ENCODE assay signal across 9 mouse cellular contexts in the genomic region with DNA sequence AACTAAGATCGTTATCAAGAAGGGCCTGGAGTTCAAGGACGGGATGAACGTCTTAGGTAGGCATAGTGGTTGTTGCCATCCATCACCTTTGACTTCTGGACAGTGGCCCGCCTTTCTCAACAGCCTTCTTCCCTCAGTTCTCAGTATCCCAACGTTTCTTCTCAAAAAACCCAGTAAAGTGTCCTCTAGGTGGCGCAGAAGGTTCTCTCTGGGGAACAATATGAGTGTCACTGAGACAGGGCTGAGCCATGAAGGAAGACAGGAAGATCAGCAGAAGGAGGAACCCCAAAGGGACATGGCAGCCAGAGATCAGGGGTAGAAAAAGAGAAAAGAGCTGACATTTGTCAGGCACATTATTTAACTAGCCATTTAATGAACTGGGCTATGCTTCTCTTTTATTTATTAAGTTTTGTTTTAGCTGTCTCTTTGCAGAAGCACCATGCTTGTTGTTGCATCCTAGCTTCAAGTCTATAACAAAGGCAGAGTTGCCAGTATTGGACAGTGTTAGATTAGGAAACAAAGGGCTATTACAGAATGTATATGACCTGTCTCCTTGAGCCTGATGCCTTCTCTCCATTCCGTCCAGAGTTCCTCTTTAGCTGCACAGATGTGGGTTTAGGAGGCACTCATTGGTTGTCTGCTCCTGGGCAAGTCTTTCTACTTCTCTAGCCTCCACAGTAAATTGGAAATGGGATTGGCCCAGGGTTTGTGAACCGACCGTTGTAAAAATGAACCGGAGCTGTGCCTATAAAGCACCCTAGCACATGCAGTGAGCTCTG.
A peak's percentile ranks its signal among the peaks of the same experiment; 100 is the strongest.
DNase-seq lines count a peak whose midpoint lies in the region; ATAC-seq and TF ChIP-seq lines count a peak whose summit lies in the region.
"Had no signal": no experiment of that assay in that cellular context is flagged by ENCODE, and none has a peak within 500 bp of the region (broad histone marks: within the 10 kb centered on the region; RNA-seq: fewer than 3 reads in every experiment).

No protein-coding gene starts in this region.

- H3K4me1 ChIP-seq in heart, adult 2 months (ENCODE audit: control insufficient read depth, insufficient read depth, low read length), result peaks cover 8% of the 10 kb centered on the region
- peaks cover 16% of the 10 kb centered on the region for H3K4me1 ChIP-seq in heart, embryonic 11.5 days (ENCODE audit: control insufficient read depth, insufficient read depth, low read length)
- H3K4me1 ChIP-seq in ES-Bruce4 (ENCODE audit: control insufficient read depth, insufficient read depth, low read length), result no peaks in the 10 kb centered on the region
- peaks cover 7% of the 10 kb centered on the region for H3K4me1 ChIP-seq in liver, adult 2 months (ENCODE audit: control insufficient read depth, insufficient read depth, low read length)
- H3K4me1 ChIP-seq in thymus, adult 2 months (replicated peaks; ENCODE audit: control insufficient read depth, insufficient read depth, low read length), result no peaks in the 10 kb centered on the region

- DNase-seq in heart, adult 2 months, result peak; percentile 32 to 40
- peak; percentile 78 for DNase-seq in c-Kit-positive CD71-negative TER-119-negative erythroid progenitor cells, embryonic 14.5 days (ENCODE audit: low read depth)
- DNase-seq in liver, adult 2 months (ENCODE audit: extremely low read depth, low read depth, low spot score), result peak; percentile 70
- DNase-seq in natural killer cell, adult 2 months (ENCODE audit: low spot score in 2 of 2), result peak; percentile 12 to 61
- DNase-seq in thymus, adult 2 months, result peak; percentile 78

- 67% methylated on average over 10 of the region's 10 CpGs for WGBS in heart, adult 2 months
- 51% methylated on average over 10 of the region's 10 CpGs for WGBS in heart, embryonic 11.5 days (ENCODE audit: insufficient replicate concordance)
- 46% methylated on average over 10 of the region's 10 CpGs for WGBS in liver, adult 2 months
- WGBS in thymus, adult 2 months, result 49% methylated on average over 10 of the region's 10 CpGs

- H3K4me2 ChIP-seq in heart, embryonic 11.5 days, result no peak overlapping the region
- H3K4me2 ChIP-seq: limb, embryonic 15.5 days had no signal

- no peak for TF ChIP-seq EP300 in heart, adult 2 months (IDR thresholded peaks at IDR 0.05; ENCODE audit: insufficient read depth, low read depth, low read length)
- no peak for TF ChIP-seq EP300 in ES-Bruce4 (IDR thresholded peaks at IDR 0.05; ENCODE audit: insufficient read depth, low read depth, low read length)

- TF ChIP-seq CTCF in heart, adult 2 months (IDR thresholded peaks at IDR 0.05), result peak; percentile 78
- TF ChIP-seq CTCF in ES-Bruce4 (IDR thresholded peaks at IDR 0.05; ENCODE audit: low read depth, low read length), result peak; percentile 13
- peak; percentile 43; the same call in 1 of the 2 replicates for TF ChIP-seq CTCF in liver, adult 2 months (IDR thresholded peaks at IDR 0.05; ENCODE audit: low read depth, low read length)
- TF ChIP-seq CTCF in thymus, adult 2 months (IDR thresholded peaks at IDR 0.05; ENCODE audit: borderline replicate concordance, control insufficient read depth, extremely low read depth, insufficient read depth, low read length, poor library complexity), result no peak

- no peaks in the 10 kb centered on the region for H3K27me3 ChIP-seq in heart, adult 2 months (ENCODE audit: control insufficient read depth, insufficient read depth, low read length)
- no peaks in the 10 kb centered on the region for H3K27me3 ChIP-seq in heart, embryonic 11.5 days (ENCODE audit: control insufficient read depth, insufficient read depth, low read length)
- H3K27me3 ChIP-seq in ES-Bruce4 (ENCODE audit: control insufficient read depth, insufficient read depth, low read length, poor library complexity, severe bottlenecking), result no peaks in the 10 kb centered on the region
- H3K27me3 ChIP-seq in liver, adult 2 months (ENCODE audit: control insufficient read depth, insufficient read depth, low read length), result no peaks in the 10 kb centered on the region
- H3K27me3 ChIP-seq in thymus, adult 2 months (ENCODE audit: control insufficient read depth, insufficient read depth, low read length), result no peaks in the 10 kb centered on the region
- H3K27me3 ChIP-seq: limb, embryonic 15.5 days had no signal

- intact Hi-C loops in heart, adult 2 months (cut with DNase I), result loop anchor here (1.0 to 5.0 kb wide), 4 partner anchors 57 to 338 kb away; no protein-coding TSS in a partner anchor

- H3K79me2 ChIP-seq in heart, adult 2 months (replicated peaks; ENCODE audit: control insufficient read depth, insufficient read depth, low read length), result no peaks in the 10 kb centered on the region
- H3K79me2 ChIP-seq in liver, adult 2 months (ENCODE audit: control insufficient read depth, insufficient read depth, low read length), result no peaks in the 10 kb centered on the region

- no peak overlapping the region for H3K9ac ChIP-seq in heart, adult 2 months (ENCODE audit: low read depth, low read length)
- H3K9ac ChIP-seq in heart, embryonic 11.5 days (ENCODE audit: low read depth, low read length), result no peak overlapping the region
- no peak overlapping the region for H3K9ac ChIP-seq in ES-Bruce4 (ENCODE audit: low read depth, poor library complexity, severe bottlenecking)
- H3K9ac ChIP-seq in liver, adult 2 months (ENCODE audit: low read depth, low read length), result no peak overlapping the region
- H3K9ac ChIP-seq: limb, embryonic 15.5 days had no signal

- ATAC-seq in heart, embryonic 11.5 days (replicated peaks; ENCODE audit: insufficient number of reproducible peaks, low FRiP score, low TSS enrichment), result no peak
- peak; percentile 14 to 30; a peak in 1 of 4 replicates for ATAC-seq in hematopoietic stem cell, adult 5-6 weeks (replicated peaks in 1 of 2; ENCODE audit: insufficient read depth in 1 of 2, low FRiP score in 2 of 2, low TSS enrichment in 1 of 2, low read depth in 1 of 2, poor library complexity in 2 of 2, severe bottlenecking in 2 of 2)

- no peak overlapping the region for H3K4me3 ChIP-seq in heart, adult 2 months
- no peak overlapping the region for H3K4me3 ChIP-seq in heart, embryonic 11.5 days (ENCODE audit: low read depth, low read length)
- no peak overlapping the region for H3K4me3 ChIP-seq in ES-Bruce4 (ENCODE audit: low read depth, low read length)
- no peak overlapping the region for H3K4me3 ChIP-seq in liver, adult 2 months (ENCODE audit: insufficient read depth, low read depth, low read length)
- H3K4me3 ChIP-seq in thymus, adult 2 months (ENCODE audit: control insufficient read depth, insufficient read depth, low read length), result no peak overlapping the region
- H3K4me3 ChIP-seq: limb, embryonic 15.5 days had no signal

- no peak overlapping the region for H3K27ac ChIP-seq in heart, adult 2 months
- no peak overlapping the region for H3K27ac ChIP-seq in heart, embryonic 11.5 days (ENCODE audit: low read depth, low read length)
- no peak overlapping the region for H3K27ac ChIP-seq in ES-Bruce4 (ENCODE audit: insufficient read depth, low read length)
- H3K27ac ChIP-seq in liver, adult 2 months (replicated peaks; ENCODE audit: insufficient read depth, low read depth, low read length), result no peak overlapping the region
- H3K27ac ChIP-seq in thymus, adult 2 months (ENCODE audit: control insufficient read depth, insufficient read depth, low read length), result no peak overlapping the region
- H3K27ac ChIP-seq: limb, embryonic 15.5 days had no signal

- no peaks in the 10 kb centered on the region for H3K36me3 ChIP-seq in heart, adult 2 months (ENCODE audit: control insufficient read depth, insufficient read depth, low read length)
- no peaks in the 10 kb centered on the region for H3K36me3 ChIP-seq in heart, embryonic 11.5 days (ENCODE audit: control insufficient read depth, insufficient read depth, low read length)
- H3K36me3 ChIP-seq in ES-Bruce4 (ENCODE audit: control insufficient read depth, insufficient read depth, low read length, poor library complexity, severe bottlenecking), result no peaks in the 10 kb centered on the region
- H3K36me3 ChIP-seq in liver, adult 2 months (ENCODE audit: control insufficient read depth, insufficient read depth, low read length), result no peaks in the 10 kb centered on the region
- H3K36me3 ChIP-seq in thymus, adult 2 months (ENCODE audit: control insufficient read depth, insufficient read depth, low read length), result no peaks in the 10 kb centered on the region
- H3K36me3 ChIP-seq: limb, embryonic 15.5 days had no signal

- no peaks in the 10 kb centered on the region for H3K9me3 ChIP-seq in heart, embryonic 11.5 days (replicated peaks; ENCODE audit: control insufficient read depth, low read length)
- H3K9me3 ChIP-seq in ES-Bruce4 (replicated peaks; ENCODE audit: control insufficient read depth, insufficient read depth, low read length, poor library complexity, severe bottlenecking), result no peaks in the 10 kb centered on the region
- H3K9me3 ChIP-seq: limb, embryonic 15.5 days had no signal

- TF ChIP-seq POLR2A in heart, adult 2 months (IDR thresholded peaks at IDR 0.05; ENCODE audit: insufficient read depth, low read depth, low read length), result no peak
- no peak for TF ChIP-seq POLR2A in ES-Bruce4 (IDR thresholded peaks at IDR 0.05; ENCODE audit: insufficient read depth, low read length)
- no peak for TF ChIP-seq POLR2A in liver, adult 2 months (IDR thresholded peaks at IDR 0.05; ENCODE audit: extremely low read depth, insufficient read depth, low read length)
- no peak for TF ChIP-seq POLR2A in thymus, adult 2 months (IDR thresholded peaks at IDR 0.05; ENCODE audit: control insufficient read depth, extremely low read depth, insufficient read depth, low read length, poor library complexity)
